Mouse (Mus musculus): Measurements from ENCODE around the gene Apopt1. TPM values are rescaled to one million over a fixed set of nuclear protein-coding genes. Genes with fewer than 3 reads are reported as not detected.

The Apopt1 gene
- total and polyA plus RNA-seq, 2 experiments from 2014 or later: 23.6 to 60.3 TPM

DNA sequence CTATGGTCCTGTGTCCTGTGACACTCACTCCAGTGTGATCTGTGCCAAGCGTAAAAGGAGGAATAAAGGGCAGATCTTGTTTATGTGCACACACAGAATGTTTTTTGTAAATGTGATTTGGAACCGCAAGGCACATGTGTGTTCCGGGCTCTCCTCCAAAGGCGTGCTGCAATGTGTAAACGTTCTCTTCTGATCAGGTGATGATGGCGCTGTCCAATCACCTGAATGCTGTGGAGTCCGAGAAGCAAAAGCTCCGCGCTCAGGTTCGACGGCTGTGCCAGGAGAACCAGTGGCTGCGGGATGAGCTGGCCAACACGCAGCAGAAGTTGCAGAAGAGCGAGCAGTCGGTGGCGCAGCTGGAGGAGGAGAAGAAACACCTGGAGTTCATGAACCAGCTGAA lies 61.1 kb downstream of the Apopt1 start:
- no peaks in the 10 kb centered on the region for H3K27me3 ChIP-seq (ENCODE audit: insufficient read depth, low read length)
- no peak overlapping the region for H3K27ac ChIP-seq
- 89% methylated on average over 16 of the region's 16 CpGs for WGBS
- DNase-seq (ENCODE audit: low spot score): no peak
- H3K4me3 ChIP-seq (ENCODE audit: low read length): no peak overlapping the region
- no peaks in the 10 kb centered on the region for H3K9me3 ChIP-seq (ENCODE audit: low read length)
- H3K9ac ChIP-seq (replicated peaks; ENCODE audit: low read length): no peak overlapping the region
- H3K4me1 ChIP-seq (ENCODE audit: insufficient read depth, low read length): peaks cover 5% of the 10 kb centered on the region; the same call in 1 of the 2 replicates
- no peak for TF ChIP-seq CTCF (IDR thresholded peaks at IDR 0.05; ENCODE audit: low read depth)
- H3K36me3 ChIP-seq (ENCODE audit: insufficient read depth, low read length): peaks cover 56% of the 10 kb centered on the region
- no peak overlapping the region for H3K4me2 ChIP-seq (ENCODE audit: low read depth, low read length)
- no peak for ATAC-seq

DNA sequence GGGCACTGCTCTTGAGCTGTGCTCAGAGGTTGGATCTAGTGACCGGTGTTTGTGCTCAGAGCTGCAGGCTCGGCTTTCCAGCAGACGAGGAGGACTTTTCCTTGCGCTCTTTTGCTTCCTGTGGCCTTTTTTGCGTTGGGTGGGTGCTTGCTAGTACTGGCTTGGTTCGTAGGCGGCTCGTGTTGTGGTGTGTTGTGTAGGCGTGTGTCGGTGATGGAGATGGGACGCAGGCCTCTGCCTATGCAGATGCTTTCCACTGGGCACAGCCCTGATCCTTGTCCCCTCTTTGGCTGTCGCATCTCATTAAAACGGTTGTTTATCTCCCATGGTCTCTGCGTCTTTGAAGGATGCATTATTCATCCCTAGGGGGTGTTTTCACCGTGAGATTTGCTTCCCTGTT lies 61.8 kb downstream of the Apopt1 start:
- ATAC-seq: 0 out of 2 replicates have a peak, but pooled peaks have one; percentile 27
- TF ChIP-seq CTCF (IDR thresholded peaks at IDR 0.05; ENCODE audit: low read depth): no peak
- H3K4me2 ChIP-seq (ENCODE audit: low read depth, low read length): no peak overlapping the region

DNA sequence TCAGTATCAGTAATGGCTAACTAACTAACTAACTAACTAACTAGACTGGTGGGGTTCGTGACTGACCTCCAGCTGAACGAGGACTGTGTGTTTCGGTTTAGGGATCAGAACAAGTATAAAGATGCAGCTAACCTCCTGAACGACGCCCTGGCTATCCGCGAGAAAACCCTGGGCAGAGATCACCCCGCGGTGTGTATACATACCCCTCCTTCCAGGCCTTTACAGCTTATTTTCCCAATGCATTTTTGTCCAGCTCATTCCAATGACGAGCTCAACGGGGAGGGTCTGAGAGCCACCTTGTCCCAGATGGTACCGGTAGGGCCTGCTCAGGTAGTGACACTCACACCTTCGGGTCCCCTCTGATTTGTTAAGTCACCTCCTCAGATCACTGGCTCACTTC lies 64.9 kb downstream of the Apopt1 start:
- Histone ChIP-seq H3K4me1 (ENCODE audit: insufficient read depth, low read length) (no peaks in the 10 kb centered on the region), H3K27me3 (ENCODE audit: insufficient read depth, low read length) (no peaks in the 10 kb centered on the region), H3K27ac (no peak overlapping the region), H3K36me3 (ENCODE audit: insufficient read depth, low read length) (peaks cover 85% of the 10 kb centered on the region), H3K9ac (replicated peaks; ENCODE audit: low read length) (no peak overlapping the region), H3K9me3 (ENCODE audit: low read length) (no peaks in the 10 kb centered on the region), H3K4me3 (ENCODE audit: low read length) (no peak overlapping the region), H3K4me2 (ENCODE audit: low read depth, low read length) (no peak overlapping the region)
- ATAC-seq (no peak), DNase-seq (ENCODE audit: low spot score) (no peak)
- WGBS: 92% methylated on average over 13 of the region's 13 CpGs
- TF ChIP-seq CTCF (IDR thresholded peaks at IDR 0.05; ENCODE audit: low read depth): no peak

More for the DNA sequence above, 61.8 kb downstream of the Apopt1 start:
- no peak overlapping the region for H3K9ac ChIP-seq (replicated peaks; ENCODE audit: low read length)
- H3K27ac ChIP-seq: no peak overlapping the region
- no peak for DNase-seq (ENCODE audit: low spot score)
- no peak overlapping the region for H3K4me3 ChIP-seq (ENCODE audit: low read length)
- no peaks in the 10 kb centered on the region for H3K27me3 ChIP-seq (ENCODE audit: insufficient read depth, low read length)
- 63% methylated on average over 15 of the region's 15 CpGs for WGBS
- peaks cover 63% of the 10 kb centered on the region for H3K36me3 ChIP-seq (ENCODE audit: insufficient read depth, low read length)
- no peaks in the 10 kb centered on the region for H3K9me3 ChIP-seq (ENCODE audit: low read length)
- H3K4me1 ChIP-seq (ENCODE audit: insufficient read depth, low read length): no peaks in the 10 kb centered on the region

DNA sequence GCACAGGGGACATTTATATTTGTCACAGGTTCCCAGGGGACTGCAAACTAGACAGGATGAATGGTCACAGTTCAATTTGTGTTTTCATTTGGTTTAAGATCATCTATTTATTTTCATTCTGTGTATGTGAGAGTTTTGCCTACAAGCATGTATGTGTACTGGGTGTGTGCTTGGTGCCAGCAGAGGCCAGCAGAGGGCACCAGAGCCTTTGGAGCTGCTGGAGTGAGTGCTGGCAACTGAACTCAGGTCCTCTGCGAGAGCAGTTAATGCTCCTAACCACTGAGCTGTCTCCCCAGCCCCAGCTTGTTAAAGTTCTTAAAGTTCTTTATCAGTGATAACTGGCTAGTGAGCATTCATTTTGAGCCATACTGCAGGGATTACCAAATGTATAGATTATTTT lies 66.5 kb downstream of the Apopt1 start:
- Histone ChIP-seq H3K9ac (replicated peaks; ENCODE audit: low read length) (no peak overlapping the region), H3K4me1 (ENCODE audit: insufficient read depth, low read length) (no peaks in the 10 kb centered on the region), H3K4me2 (ENCODE audit: low read depth, low read length) (no peak overlapping the region), H3K9me3 (ENCODE audit: low read length) (no peaks in the 10 kb centered on the region), H3K27me3 (ENCODE audit: insufficient read depth, low read length) (no peaks in the 10 kb centered on the region), H3K36me3 (ENCODE audit: insufficient read depth, low read length) (peaks cover 77% of the 10 kb centered on the region), H3K27ac (no peak overlapping the region), H3K4me3 (ENCODE audit: low read length) (no peak overlapping the region)
- 96% methylated on average over 1 of the region's 1 CpGs for whole genome bisulfite sequencing
- peak; percentile 35 for TF ChIP-seq CTCF (IDR thresholded peaks at IDR 0.05; ENCODE audit: low read depth)
- ATAC-seq (no peak), DNase-seq (ENCODE audit: low spot score) (no peak)

DNA sequence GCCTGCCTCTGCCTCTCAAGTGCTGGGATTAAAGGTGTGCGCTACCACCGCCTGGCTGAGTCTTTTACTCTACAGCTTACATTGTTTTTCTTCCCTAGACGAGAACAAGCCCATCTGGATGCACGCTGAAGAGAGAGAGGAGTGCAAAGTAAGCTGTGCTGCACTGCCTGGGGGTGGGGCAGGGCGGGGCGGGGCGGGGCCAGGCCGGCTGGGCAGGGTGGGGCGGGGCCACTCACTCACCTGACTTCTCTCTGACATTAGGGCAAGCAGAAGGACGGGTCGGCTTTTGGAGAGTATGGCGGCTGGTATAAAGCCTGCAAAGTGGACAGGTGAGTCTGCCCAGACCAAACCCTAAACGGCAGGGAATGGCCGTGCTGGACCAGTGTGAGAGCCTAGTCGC lies 72.1 kb downstream of the Apopt1 start:
- no peak overlapping the region for H3K9ac ChIP-seq (replicated peaks; ENCODE audit: low read length)
- H3K9me3 ChIP-seq (ENCODE audit: low read length): no peaks in the 10 kb centered on the region
- H3K27me3 ChIP-seq (ENCODE audit: insufficient read depth, low read length): no peaks in the 10 kb centered on the region
- TF ChIP-seq CTCF (IDR thresholded peaks at IDR 0.05; ENCODE audit: low read depth): no peak
- H3K4me2 ChIP-seq (ENCODE audit: low read depth, low read length): no peak overlapping the region
- no peak overlapping the region for H3K4me3 ChIP-seq (ENCODE audit: low read length)
- H3K4me1 ChIP-seq (ENCODE audit: insufficient read depth, low read length): no peaks in the 10 kb centered on the region
- WGBS: 73% methylated on average over 14 of the region's 15 CpGs
- ATAC-seq (no peak), DNase-seq (ENCODE audit: low spot score) (no peak)
- H3K27ac ChIP-seq: no peak overlapping the region
- peaks cover 79% of the 10 kb centered on the region for H3K36me3 ChIP-seq (ENCODE audit: insufficient read depth, low read length)

DNA sequence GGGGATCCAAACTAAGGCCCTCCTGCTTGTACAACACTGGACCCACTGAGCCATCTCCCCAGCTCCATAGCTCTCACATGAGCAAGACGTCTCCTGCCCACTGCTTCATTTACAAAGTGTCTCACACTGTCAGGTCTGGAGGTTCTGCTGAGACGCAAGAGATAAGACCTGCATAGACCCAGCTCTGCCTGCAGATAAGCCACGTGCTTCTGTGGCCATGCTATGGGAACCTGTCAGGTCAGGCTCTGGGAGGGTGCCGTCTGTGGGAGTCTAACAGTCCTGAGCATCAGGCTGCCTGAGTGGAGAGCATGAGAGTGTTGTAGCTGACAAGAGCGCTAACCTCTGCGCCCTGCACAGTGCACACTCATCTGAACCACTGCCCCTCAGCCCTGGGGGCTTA lies 74.0 kb downstream of the Apopt1 start:
- Histone ChIP-seq H3K9me3 (ENCODE audit: low read length) (no peaks in the 10 kb centered on the region), H3K27me3 (ENCODE audit: insufficient read depth, low read length) (no peaks in the 10 kb centered on the region), H3K27ac (no peak overlapping the region), H3K4me1 (ENCODE audit: insufficient read depth, low read length) (no peaks in the 10 kb centered on the region), H3K36me3 (ENCODE audit: insufficient read depth, low read length) (peaks cover 73% of the 10 kb centered on the region), H3K9ac (replicated peaks; ENCODE audit: low read length) (no peak overlapping the region), H3K4me3 (ENCODE audit: low read length) (no peak overlapping the region), H3K4me2 (ENCODE audit: low read depth, low read length) (no peak overlapping the region)
- TF ChIP-seq CTCF (IDR thresholded peaks at IDR 0.05; ENCODE audit: low read depth): no peak
- WGBS: 90% methylated on average over 6 of the region's 6 CpGs
- DNase-seq (ENCODE audit: low spot score) (no peak), ATAC-seq (no peak)

DNA sequence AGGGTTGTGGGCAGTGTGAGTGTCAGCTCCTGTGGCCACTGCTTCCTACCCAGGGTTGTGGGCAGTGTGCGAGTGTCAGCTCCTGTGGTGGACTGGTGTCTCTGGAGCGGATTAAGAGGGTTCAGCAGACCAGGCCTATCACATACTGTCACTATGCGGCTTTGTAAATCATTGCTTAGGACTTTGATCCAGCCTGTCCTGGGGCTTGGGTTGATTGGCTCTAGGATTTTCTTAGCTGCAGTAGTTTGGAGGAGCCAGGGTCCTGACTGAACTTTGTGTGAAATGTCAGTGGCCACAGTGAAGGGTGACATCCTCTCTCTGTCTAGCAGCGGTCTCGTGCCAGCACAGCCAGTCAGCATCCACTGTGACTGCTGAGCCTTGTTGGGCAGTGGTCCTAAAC lies 77.0 kb downstream of the Apopt1 start:
- Histone ChIP-seq H3K4me2 (ENCODE audit: low read depth, low read length) (no peak overlapping the region), H3K36me3 (ENCODE audit: insufficient read depth, low read length) (peaks cover 86% of the 10 kb centered on the region), H3K9ac (replicated peaks; ENCODE audit: low read length) (no peak overlapping the region), H3K27me3 (ENCODE audit: insufficient read depth, low read length) (no peaks in the 10 kb centered on the region), H3K4me3 (ENCODE audit: low read length) (no peak overlapping the region), H3K4me1 (ENCODE audit: insufficient read depth, low read length) (no peaks in the 10 kb centered on the region), H3K27ac (no peak overlapping the region), H3K9me3 (ENCODE audit: low read length) (no peaks in the 10 kb centered on the region)
- 96% methylated on average over 5 of the region's 5 CpGs for WGBS
- ATAC-seq (no peak), DNase-seq (ENCODE audit: low spot score) (no peak)
- no peak for TF ChIP-seq CTCF (IDR thresholded peaks at IDR 0.05; ENCODE audit: low read depth)
